Mouse (Mus musculus) myocyte (in vitro differentiated cells): ENCODE measurements at regions not wholly inside any gene's neighbourhood (a gene's known extent, or its start where the extent isn't known, plus 50 kb on each side); places are given as distances from the start of the nearest gene placed in this dataset.

Experiments
- CEBPB ChIP-seq: IDR thresholded peaks from 2 replicates; pipeline ENCODE4 v1.6.1; 2011; ENCODE audit warnings: mild to moderate bottlenecking, moderate library complexity; ENCODE audit not compliant: poor library complexity, insufficient read depth, severe bottlenecking
- E2F4 ChIP-seq: IDR thresholded peaks from one replicate; pipeline ENCODE4 v1.6.1; 2011; ENCODE audit warnings: mild to moderate bottlenecking, control low read depth, moderate library complexity; ENCODE audit not compliant: insufficient read depth
- MAX ChIP-seq: IDR thresholded peaks from one replicate; pipeline ENCODE4 v1.6.1; 2011; ENCODE audit warnings: low read depth, mild to moderate bottlenecking, control low read depth
- MYOD1 ChIP-seq, 3 experiments: IDR thresholded peaks; one replicate each; pipeline ENCODE4 v1.6.1; 2011; ENCODE audit warnings: control low read depth in 2 of 3, low read depth in 2 of 3, mild to moderate bottlenecking in 2 of 3, moderate library complexity in 1 of 3; ENCODE audit not compliant: insufficient read length in 2 of 3, control insufficient read depth in 1 of 3
- POLR2A ChIP-seq: IDR thresholded peaks from one replicate; pipeline ENCODE4 v1.6.1; 2011; ENCODE audit warnings: low read depth, mild to moderate bottlenecking, control low read depth, moderate library complexity; ENCODE audit not compliant: insufficient read length
- POLR2AphosphoS2 ChIP-seq: IDR thresholded peaks from one replicate; pipeline ENCODE4 v1.6.1; 2011; ENCODE audit warnings: low read depth, control low read depth; ENCODE audit not compliant: insufficient read length
- SRF ChIP-seq: IDR thresholded peaks from one replicate; pipeline ENCODE4 v1.6.1; 2011; ENCODE audit warnings: low read depth; ENCODE audit not compliant: control insufficient read depth, insufficient read length
- TCF12 ChIP-seq: IDR thresholded peaks from one replicate; pipeline ENCODE4 v1.6.1; 2011; ENCODE audit warnings: mild to moderate bottlenecking, control low read depth; ENCODE audit not compliant: poor library complexity, insufficient read depth, severe bottlenecking
- TCF3 ChIP-seq: IDR thresholded peaks from one replicate; pipeline ENCODE4 v1.6.1; 2011; ENCODE audit warnings: low read depth, control low read depth; ENCODE audit not compliant: insufficient read length
- USF1 ChIP-seq: IDR thresholded peaks from one replicate; pipeline ENCODE4 v1.6.1; 2011; ENCODE audit warnings: low read depth, mild to moderate bottlenecking, control low read depth, moderate library complexity

DNA sequence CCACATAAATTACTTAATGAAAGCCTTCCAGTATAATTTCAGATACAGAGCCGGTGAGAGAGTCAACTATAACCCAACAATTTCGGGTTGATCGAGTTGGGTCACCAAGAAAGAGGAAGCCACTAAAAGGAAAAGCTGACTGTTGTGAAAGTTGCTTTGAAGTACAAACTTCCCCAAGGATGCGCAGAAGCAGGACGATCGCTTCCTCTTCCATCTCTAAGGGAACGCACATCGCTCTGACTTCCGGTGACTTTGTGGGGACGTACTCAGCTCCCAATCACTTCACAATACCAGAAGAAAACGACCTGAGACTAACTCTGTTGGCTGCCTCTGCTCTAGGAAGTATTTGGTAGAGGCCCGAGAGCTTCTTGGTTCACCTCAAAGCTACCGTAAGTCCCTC, 158.8 kb upstream of the Jmjd1c start:
- no peak for TF ChIP-seq POLR2A
- TF ChIP-seq USF1 = no peak
- no peak for TF ChIP-seq TCF3
- no peak for TF ChIP-seq MAX
- TF ChIP-seq E2F4 = no peak
- no peak for TF ChIP-seq CEBPB
- TF ChIP-seq MYOD1 (IDR thresholded peaks at IDR 0.05; ENCODE audit: control insufficient read depth in 1 of 3, insufficient read length in 2 of 3, low read depth in 2 of 3) = no peak
- TF ChIP-seq POLR2AphosphoS2 = no peak
- no peak for TF ChIP-seq SRF
- no peak for TF ChIP-seq TCF12
